Mouse (Mus musculus) layer of hippocampus, adult 11-12 months (tissue): ENCODE measurements at regions not wholly inside any gene's neighbourhood (a gene's known extent, or its start where the extent isn't known, plus 50 kb on each side); places are given as distances from the start of the nearest gene placed in this dataset.
A peak's percentile ranks its signal among the peaks of the same experiment; 100 is the strongest.

Source experiments
- DNase-seq: peaks from one replicate; pipeline ENCODE4 v3.0.0; 2022; ENCODE audit warnings: low spot score

DNA sequence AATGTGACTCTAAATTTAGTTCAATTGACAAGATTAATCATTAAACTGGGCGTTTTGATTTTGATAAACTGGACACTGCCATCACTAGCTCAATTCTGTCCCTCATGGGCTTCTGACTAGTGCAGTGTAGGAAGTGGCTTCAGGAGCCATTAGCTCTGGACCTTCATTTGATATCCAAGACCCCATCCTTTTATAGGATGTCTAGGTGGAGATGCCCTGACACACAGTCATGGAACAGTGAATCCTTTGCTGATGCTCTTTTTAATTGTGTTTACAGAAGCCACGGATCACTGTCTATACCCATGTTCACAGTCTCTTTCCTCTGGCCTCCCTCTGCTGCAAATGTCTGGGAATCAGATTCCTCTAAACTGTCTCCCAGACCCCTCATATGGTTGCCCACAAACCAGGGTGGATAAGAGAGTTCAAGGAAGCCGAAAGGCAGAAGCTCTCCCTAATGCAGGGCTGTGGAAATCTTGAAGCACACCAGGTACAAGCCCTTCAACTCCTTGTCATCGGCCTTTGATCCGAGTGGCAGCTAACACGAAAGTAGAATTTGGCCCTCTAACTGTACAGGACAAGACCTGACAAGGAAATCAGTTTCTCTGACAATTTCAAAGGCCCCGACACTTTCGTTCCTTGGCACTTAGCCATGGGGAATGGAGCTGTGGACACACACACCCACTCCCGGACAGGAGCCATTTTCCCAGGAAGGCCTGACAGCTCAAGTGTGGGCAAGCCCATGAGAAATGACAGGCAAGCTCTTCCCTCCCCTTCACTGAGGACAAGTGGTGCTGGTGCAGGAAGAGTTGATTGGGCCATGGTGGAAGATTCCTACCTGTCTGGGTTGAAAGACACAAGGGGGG is 135.2 kb upstream of the Parp11 start:
- no peak for DNase-seq

DNA sequence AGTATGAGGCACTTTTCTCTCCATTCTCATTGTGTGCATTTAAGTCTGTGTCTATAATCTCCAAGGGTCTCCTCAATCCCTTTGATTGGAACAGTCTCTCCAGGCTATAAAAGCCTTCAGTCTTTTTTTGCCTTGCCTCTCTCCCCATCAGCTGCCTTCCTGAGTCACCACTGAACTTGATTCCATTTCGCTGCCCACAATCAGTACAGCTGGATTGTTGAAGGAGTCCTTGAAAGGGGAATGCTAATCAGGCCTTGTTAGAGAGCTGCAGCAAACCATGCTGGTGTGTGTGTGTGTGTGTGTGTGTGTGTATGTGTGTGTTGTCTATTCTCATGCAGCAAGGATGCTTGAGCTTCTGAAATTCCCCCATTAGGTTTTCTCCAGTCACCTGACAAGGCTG is 129.3 kb upstream of the Parp11 start:
- DNase-seq = no peak

DNA sequence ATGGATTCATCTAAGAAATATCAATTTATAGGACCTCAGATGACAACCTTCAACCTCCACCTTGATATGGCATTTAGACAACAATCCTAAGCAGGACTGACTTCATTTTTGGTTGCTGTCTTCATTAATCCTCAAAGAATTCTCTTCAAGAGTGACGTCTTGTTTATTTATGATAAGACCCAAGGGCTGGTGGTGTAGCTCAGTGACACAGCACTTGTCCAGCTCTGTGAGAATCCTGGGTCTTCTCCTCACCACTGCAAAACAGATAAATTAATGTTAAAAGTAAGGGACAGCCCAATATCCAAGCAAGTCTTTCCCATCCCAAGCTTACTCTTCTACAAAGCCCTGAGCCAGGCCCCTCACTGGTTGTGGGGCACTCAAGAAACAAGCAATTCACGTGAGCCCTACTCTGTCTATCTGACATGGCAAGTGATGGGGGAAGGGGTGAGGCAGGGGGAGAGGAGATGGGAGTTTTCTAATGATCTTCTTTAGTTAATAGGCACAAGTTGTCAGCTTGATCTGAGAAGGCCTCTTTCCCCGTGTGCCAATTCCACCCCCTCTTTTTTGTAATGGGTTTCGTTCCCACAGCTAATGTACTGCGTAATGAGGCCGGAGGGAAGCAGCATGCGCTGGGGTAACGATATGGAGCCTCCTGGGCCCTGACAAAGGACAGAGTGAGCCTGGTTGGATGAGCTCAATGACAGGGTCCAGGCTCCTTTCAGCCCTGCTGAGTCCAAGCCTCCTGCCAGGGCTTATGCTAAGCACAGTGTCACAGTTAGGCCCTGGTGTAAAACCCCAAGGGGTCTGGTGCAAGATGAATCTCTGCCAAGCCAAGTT is 127.7 kb upstream of the Parp11 start:
- DNase-seq = no peak

DNA sequence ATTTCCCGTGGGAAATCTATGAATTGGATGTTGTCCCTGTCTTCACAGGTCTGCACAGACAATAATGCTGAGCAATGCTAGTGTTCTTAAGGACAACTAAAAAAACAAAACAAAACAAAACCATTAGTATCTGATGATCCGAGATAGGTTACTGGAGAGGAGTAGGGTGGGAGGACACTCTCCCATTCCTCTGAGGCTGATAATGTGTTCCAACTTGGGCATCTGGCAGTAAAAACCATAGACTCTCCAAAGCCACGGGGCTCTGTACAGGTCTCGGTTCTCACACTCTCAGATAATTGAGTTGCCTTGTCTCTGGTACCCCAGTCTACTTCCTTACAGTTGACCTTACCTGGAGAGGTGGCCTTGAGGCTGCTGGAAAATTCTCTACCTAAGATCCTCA is 126.0 kb upstream of the Parp11 start:
- no peak for DNase-seq

DNA sequence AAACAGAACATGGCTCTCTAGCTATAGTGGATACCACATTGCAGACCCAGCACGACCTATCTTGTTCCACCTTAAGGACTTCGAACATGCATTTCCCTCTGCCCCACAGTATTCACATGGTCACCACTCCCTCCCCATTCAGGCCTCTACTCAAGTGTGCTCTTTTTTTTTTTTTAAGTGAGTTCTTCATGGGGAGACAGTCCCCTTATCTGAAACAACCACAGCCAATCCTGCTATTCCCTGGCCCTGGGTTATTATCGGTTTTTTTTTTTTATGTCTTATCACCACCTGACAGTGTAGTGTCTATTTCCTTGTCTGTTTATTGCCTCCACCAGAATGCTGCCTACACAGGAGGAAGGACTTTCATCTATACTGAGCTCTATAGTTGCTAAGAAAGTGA is 125.6 kb upstream of the Parp11 start:
- DNase-seq = no peak

DNA sequence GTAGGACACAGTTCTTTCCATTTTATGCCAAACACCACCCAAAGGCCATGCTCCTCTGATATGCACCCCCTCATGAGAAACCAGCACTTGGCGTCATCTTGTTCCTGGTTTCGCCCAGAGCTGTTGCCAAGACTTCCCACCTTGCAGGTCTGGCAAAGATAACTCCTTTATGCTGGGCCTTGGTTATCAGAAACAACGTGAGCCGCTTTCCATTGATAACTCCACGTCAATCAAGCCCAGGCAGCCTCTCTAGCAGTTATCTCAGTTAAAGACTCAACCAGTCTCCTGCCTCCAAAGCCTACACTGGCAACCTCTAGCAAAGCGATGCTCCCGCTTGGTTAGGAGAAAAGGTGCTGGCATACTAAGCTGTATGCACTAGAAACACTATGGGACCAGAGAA is 124.2 kb upstream of the Parp11 start:
- DNase-seq = no peak

DNA sequence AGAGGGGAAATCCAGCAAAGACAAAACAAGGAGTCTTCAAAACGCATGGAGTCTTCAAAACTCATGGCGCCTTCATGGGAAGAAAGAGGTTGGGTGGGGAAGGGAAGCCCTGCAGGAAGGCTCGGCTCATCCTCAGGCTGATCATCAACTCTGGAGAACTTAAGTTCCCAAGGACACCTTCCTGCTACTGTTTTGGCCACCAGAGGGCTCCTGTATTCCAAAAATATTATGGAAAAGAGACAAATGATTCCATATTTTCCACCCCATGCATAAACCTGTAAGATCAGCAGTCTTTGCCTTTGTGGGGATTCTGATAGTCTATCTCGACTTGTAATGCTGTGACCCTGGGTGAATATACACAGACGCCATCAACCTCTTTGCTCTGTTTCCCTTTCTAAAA is 121.7 kb upstream of the Parp11 start:
- peak; percentile 80 for DNase-seq

DNA sequence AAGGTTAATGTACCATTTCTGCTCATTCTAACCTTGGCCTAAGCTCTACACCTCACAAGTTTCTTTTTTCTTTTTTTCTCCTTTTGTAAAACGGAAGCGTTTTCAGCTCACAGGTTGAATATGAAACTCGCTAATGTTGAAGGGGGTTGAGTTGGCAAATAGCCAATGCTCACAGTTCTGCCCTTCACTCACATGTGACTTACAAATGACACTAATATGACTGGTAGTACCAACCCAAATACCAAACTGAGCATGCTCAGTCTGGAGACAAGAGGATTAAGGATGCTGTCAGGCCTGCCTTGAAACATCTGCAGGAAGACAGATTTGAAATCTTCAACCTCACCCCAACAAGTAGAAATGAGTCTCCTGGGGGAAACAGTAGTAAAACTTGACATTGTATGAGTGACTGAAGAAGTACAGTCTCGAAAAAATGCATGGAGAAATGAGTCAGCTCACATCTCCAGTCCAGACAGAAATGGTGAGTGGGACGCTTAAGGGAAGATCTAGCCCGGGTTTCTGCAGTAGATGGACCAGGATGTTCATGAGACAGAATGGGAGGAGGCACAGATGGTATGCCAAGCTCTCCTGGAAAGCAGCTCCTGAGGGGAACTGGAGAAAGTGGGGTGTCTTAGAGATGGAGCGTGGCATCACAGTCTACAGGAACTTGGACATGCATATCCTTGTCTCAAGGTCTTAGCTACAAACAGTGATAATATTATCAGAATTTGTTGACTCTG is 120.9 kb upstream of the Parp11 start:
- DNase-seq = no peak

DNA sequence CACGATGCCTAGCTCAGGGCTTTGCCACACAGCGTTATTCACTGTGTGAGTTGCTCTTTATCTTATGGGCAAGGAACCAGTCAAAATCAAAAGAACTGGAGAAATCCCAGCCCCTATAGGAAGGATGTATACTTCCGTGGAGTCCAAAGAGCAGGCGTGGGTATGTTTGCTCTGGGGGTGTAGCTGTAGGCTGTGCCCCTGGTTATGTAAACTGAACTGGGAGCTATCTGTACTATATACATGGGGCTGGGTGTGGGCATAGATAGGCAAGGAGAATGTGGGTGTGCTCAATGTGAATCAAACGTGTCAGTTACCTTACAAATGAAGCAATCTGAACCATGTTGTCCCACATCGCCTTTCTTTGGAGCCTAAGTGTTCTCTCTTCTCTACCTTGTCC is 120.3 kb upstream of the Parp11 start:
- DNase-seq = no peak

DNA sequence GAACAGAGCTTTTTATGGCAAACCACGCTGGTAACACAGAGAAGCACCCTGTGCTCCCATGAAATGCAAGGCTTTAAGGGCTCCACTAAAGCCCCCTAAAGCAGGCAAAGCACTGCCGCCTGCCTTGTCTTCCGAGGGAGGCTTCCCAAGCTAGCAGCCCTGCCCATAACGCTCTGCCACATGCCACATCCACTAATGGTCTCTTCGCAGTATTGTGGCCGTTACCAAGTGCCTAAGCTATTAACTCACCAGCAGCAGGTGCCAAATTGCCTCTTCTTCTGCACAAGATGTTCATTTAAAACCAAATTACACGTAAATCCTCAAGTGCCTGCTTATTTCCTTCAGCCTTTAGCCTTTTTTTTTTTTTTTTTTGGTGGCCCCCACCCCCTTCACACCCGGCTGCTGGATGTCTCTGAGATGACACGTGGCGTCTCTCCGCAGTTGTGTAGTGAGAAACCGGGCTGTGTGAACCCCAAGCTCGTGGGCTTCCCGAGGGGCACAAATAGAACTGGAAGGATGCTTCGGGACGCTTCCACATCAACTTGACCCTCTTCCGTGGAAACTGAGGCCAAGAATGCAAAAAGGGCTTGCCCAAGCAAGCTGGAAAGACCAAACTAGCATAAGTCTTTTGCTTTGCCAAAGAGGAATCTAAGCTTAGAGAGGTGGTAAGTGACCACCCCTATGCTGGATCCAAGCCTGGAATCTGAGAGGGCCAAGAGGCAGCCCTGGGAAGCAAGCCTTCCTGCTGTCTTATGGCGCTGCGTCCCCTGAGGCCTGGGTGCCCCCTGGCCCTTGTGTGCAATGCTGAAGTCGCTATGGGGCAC is 117.2 kb upstream of the Parp11 start:
- DNase-seq = no peak

DNA sequence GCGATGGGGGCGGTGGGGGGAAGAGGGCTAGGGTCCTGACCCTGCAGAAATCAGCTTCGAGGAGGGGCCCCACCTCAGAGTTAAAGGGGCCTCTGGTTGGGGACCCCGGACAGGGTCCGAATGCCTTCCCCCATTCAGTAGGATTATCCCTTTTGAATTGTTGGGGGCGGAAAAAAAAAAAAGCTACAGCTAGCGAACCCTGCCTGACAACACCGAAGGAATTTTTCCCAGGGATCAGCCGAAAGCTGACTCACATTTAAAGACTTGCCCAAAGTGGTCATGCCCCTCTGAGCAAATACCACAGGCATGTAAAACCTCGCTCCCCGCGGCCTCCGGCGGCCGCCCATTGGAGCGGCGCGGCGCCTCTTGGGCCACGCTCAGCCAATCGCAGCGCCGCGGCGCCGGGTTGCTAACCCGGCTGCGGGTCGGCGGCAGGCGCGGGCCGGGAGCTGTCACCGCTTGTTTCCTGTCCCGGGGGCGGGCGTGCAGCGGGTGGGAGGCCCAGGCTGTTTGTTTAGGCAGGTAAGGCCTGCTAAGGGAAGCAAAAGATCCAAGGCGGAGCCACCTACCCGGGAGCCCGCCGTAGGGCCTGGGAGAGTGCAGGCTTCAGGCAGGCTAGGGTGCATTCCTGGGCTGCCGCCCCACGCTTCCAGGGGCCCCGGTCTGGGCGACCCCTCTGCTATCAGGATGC is 116.5 kb upstream of the Parp11 start:
- DNase-seq = peak; percentile 68

DNA sequence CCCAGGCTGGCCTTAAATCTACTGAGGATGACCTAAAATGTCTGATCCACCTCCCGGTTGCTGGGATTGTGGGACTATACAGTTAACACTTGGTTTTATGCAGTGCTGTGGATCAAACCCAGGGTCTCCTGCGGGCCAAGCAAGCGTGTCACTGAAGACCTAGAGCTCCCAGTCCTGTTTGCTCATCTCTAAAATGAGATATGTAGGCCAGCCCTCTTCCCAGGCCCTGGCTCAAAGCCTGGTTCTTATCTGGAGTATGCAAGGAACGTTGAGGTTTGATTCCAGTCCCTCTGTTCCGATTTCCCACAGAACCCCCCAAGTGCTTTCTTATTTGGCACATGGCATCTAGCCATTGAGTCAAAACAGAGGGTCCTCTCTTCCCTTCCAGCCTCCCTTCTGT is 115.5 kb upstream of the Parp11 start:
- no peak for DNase-seq

DNA sequence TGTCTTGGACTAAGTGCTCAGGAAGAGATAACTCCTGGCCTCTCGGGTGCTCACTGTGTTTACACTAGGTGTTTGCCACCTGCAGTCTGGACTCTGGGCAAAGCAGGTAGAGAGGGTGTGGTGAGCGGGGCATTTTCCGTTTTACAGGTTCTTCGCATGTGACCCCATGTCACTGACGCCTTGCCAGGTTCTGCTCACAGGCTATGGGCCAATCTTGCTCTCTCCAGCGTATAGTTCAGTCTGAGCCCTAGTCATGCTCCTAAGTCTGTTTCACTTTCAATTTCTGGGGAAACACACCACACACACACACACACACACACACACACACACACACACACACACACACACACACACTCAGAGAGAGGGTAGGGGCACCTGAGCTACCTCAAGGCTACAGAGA is 112.4 kb upstream of the Parp11 start:
- no peak for DNase-seq

DNA sequence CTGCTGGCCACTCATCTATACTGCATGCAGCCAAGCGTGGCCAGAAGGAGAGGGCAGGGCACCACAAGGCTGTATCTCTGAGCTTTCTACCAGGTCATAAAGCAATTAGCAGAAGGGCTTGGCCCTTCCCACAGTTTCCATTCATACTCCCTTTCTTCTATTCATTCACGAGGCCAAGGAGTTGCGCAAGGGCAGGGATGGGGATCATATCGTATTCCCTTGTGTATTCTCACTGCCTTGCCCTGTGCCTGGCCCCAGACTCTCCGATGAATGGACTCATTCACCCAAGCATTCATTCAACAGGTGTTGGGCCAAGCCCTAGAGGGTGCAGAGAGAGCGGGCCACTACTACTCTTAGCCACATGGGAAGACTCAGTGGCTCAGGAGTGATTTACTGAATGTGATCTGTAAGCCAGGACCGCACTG is 111.2 kb upstream of the Parp11 start:
- no peak for DNase-seq

DNA sequence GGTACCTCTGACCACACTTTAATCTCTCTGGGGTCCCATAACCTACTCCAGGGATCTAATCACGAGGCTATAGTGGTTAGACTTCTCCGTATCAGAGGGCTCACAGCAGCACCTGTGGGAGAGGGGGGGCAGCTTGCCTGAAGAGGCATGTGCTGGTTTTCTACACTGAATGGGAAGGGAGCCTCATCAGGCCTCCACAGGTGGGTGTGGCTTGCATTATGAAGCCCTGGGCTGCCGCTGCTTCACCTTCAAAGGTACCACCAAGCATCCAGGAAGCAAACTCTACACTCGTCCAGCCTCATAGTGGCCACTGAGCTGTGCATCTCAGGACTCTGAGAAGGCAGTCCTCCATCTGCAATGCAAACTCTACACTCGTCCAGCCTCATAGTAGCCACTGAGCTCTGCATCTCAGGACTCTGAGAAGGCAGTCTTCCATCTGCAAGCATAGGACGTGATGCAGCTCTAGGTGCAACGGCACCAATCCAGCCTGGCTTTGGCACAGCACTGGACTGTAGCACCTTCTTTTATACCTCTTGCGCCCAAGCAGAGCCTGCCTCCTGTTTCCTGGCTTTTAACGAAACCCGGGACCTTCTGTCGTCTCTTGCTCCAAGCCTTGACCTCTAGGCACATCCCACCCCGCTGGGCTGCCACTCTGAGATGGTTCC is 110.5 kb upstream of the Parp11 start:
- no peak for DNase-seq

DNA sequence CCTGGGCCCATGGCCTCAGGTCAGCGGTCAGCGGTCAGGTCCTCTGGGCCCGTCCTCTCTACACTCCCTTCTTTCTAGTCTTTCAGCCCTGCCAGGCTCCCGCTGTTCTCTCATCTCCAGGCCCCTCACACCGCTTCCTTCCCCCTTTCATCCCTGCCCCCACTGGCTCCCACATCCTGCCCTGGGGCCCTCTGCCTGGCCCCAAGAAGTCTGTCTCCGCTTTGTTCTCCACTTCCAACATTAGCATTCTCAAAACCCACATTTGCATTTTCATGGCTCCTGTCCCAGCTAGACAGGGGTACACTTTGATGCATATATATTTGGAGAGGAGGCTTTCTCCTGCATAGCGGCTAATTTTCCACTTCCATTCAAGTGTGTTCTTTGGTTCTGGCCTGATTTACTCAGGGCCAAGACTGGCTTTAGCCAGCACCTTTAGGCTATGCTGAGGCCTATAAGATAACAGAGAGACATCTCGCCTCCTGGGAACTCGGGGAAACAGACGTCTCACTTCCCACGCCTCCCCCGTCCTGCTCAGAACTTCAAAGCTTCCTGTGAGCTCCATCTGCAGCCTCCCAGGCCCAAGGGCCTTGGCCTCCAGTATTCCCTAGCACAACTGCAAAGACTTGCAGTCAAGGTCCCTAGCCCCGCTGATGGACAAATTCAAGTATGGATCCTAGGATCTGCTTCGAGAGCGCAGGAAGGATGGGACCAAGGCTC is 109.8 kb upstream of the Parp11 start:
- peak; percentile 35 for DNase-seq

DNA sequence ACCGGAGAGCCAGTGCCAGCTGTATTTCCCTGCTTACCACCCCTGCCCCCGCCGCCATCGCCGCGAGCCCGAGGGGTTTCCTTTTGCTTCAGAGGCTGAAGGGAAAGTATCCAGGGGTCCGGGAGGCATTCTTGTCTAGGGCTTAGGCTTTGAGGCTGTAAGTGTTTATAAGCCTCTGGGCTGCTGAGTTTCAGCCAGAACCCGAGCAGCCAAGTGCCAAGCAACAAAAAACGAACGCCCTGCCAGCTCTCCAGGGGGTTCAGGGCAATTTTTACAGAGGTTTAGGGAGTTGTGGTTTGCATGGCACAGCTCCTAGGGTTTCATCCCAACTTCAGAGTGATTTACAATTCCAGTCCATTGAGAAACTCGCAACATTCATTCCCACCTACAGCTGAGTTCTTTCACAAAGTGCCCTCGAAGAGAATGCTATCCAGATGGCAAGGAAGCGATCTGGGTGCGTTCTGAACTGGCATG is 109.2 kb upstream of the Parp11 start:
- DNase-seq = no peak

DNA sequence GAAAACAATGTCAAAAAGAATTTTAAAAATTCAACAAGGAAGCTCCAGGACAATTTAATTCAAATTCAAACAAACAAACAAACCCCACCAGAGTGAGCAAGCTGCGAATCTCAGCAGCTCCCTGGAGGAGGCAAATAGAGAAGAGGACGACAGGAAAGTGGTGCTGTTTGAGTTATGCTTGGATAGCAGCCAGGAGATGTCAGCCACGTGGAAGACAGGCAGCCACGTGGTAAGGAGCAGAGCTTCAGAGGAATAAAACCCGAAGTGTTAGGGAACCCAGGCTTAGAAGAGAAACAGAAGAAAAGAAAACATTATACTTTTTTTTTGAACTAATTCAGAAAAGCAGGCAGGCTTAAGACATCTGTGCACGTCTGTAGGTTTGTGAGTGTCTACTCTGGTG is 108.2 kb upstream of the Parp11 start:
- no peak for DNase-seq

DNA sequence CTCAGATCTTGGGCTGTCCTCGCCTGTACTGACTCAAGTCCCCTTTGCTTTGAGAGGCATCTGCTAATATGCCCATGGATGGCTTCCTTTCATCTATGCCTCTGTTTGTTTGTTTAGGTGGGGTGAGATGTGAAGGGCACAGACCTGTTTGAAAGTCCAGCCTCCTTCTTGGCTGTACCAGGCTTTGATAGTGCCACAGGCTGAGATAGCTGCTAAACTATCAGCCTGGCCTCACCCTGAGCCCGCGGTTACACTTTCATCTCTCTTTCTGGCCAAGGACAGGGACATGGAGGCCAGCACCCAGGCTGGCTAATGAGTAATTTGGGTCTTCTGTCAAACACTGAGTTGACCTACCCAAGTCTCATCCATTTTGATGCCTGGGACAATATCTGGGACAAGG is 105.0 kb upstream of the Parp11 start:
- no peak for DNase-seq
